Mouse (Mus musculus): ENCODE data around the gene Kcnh4. TPM values are rescaled to one million over a fixed set of nuclear protein-coding genes. Genes with fewer than 3 reads are reported as not detected.

The Kcnh4 gene
- polyA plus RNA-seq, 1 experiment from 2014 or later, result 0.15 TPM

DNA sequence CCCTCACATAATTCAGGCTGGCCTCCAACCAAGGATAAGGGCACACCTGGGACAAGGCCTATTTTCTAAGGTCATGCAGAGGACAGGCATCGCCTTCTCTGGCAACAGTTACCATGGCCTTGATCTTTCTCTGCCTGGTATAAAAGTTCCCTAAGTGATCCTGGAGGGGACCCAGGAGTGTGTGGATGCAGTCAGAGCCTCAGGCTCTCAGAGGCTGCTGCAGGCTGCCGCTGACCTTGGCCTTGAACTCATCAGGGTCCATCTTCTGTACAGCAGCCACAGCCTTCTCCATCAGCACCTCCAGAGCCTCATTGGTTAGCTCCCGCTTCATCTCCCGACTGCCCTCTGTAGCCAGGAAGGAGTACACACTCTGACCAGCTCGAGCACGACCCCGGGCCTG lies 61.8 kb downstream of the Kcnh4 start:
- H3K4me3 ChIP-seq (ENCODE audit: low read length), result no peak overlapping the region
- no peaks in the 10 kb centered on the region for H3K9me3 ChIP-seq (ENCODE audit: control insufficient read depth, low read length)
- peaks cover 13% of the 10 kb centered on the region for H3K4me1 ChIP-seq (ENCODE audit: control insufficient read depth, insufficient read depth, low read length)
- no peak for ATAC-seq
- no peaks in the 10 kb centered on the region for H3K36me3 ChIP-seq (ENCODE audit: control insufficient read depth, insufficient read depth, low read length)
- H3K27me3 ChIP-seq (replicated peaks; ENCODE audit: control insufficient read depth, insufficient read depth, low read length), result no peaks in the 10 kb centered on the region
- no peak overlapping the region for H3K4me2 ChIP-seq (ENCODE audit: low read depth, low read length)
- H3K9ac ChIP-seq (ENCODE audit: low read depth, low read length), result no peak overlapping the region
- no peak overlapping the region for H3K27ac ChIP-seq (ENCODE audit: low read length)
- WGBS, result 68% methylated on average over 7 of the region's 7 CpGs

DNA sequence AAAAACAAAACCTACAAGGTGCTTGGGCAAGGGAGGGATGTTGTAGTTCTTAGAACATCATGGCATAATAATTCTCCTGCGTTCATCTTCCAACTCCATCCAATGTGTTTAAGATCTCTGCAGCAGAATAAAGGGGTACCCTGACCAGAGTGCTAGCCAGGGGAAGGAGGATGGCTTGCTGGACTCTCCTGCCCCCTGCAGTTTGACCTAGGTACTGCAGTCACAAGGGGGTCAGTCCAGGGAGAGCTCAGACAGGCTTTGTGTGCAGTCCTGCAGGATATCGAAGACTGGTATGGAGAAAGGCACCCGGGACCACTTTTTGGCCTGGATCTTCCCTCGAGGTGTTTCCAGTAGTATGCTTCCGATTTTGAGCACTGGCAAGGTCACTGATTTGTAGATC lies 64.8 kb downstream of the Kcnh4 start:
- H3K4me2 ChIP-seq (ENCODE audit: low read depth, low read length), result no peak overlapping the region
- 39% methylated on average over 5 of the region's 5 CpGs for WGBS

DNA sequence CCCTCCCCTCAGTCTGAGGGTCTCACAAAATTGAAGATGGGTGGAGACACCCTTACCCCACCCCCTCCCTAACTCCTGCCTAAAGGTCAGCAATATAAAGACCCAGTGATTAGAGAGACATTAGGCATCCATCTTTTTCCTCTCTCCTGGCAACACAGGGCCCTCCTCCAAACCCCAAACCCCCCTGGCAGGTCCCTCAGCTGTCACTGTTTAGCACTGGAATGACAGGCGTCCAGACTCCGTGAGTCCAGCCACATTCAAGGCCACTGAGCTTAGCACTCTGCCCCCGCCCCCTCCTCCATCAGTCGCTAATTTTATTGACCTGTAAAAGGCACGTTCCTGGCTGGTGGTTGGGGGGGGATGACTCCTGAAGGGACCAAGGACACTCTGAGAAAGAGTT lies 66.6 kb downstream of the Kcnh4 start:
- peaks cover 9% of the 10 kb centered on the region; the same call in 1 of the 2 replicates for H3K4me1 ChIP-seq (ENCODE audit: control insufficient read depth, insufficient read depth, low read length)
- no peak overlapping the region for H3K9ac ChIP-seq (ENCODE audit: low read depth, low read length)
- no peak overlapping the region for H3K27ac ChIP-seq (ENCODE audit: low read length)
- no peak overlapping the region for H3K4me3 ChIP-seq (ENCODE audit: low read length)
- no peaks in the 10 kb centered on the region for H3K36me3 ChIP-seq (ENCODE audit: control insufficient read depth, insufficient read depth, low read length)
- no peak for ATAC-seq
- H3K9me3 ChIP-seq (ENCODE audit: control insufficient read depth, low read length), result no peaks in the 10 kb centered on the region
- no peaks in the 10 kb centered on the region; the same call in none of the 2 replicates for H3K27me3 ChIP-seq (replicated peaks; ENCODE audit: control insufficient read depth, insufficient read depth, low read length)
- 25% methylated on average over 5 of the region's 5 CpGs for WGBS
- H3K4me2 ChIP-seq (ENCODE audit: low read depth, low read length), result no peak overlapping the region

More for the DNA sequence above, 64.8 kb downstream of the Kcnh4 start:
- Histone ChIP-seq H3K36me3 (ENCODE audit: control insufficient read depth, insufficient read depth, low read length) (no peaks in the 10 kb centered on the region), H3K9me3 (ENCODE audit: control insufficient read depth, low read length) (no peaks in the 10 kb centered on the region), H3K27ac (ENCODE audit: low read length) (no peak overlapping the region), H3K27me3 (replicated peaks; ENCODE audit: control insufficient read depth, insufficient read depth, low read length) (no peaks in the 10 kb centered on the region; the same call in none of the 2 replicates), H3K4me1 (ENCODE audit: control insufficient read depth, insufficient read depth, low read length) (peaks cover 9% of the 10 kb centered on the region; the same call in 1 of the 2 replicates), H3K9ac (ENCODE audit: low read depth, low read length) (no peak overlapping the region), H3K4me3 (ENCODE audit: low read length) (no peak overlapping the region)
- 0 out of 2 replicates have a peak, but pooled peaks have one; percentile 21 for ATAC-seq

DNA sequence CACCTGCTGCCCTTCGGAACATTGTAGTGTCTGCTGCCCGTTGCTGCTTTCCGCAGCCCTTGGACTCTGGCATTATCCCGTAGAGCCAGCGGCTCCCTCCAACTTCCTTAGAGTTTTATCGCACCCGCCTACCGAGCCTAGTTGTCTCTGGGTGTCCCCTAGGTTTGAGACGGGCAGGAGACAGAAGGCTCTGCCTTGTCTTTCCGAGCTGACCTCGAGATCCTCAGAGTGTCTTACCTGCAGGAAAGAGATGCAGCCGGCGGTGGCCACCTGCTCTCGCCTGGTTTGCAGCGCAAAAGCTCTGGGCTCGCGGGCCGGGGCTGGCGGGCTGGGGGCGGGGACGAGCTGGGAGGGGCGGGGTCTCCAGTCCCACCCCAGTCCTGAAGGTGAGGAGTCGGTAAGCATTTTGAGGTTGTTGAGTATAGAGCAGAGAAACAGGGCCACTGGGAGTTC lies 67.6 kb downstream of the Kcnh4 start, which contains the start of gene Zfp385c:
TSS of gene Zfp385c (minus strand) at position 292 of the 453 bp plus-strand sequence.
- Histone ChIP-seq H3K27ac (ENCODE audit: low read length) (no peak within 1 kb of the TSS), H3K4me2 (ENCODE audit: low read depth, low read length) (peak within 1 kb of the TSS; percentile 64), H3K4me3 (ENCODE audit: low read length) (peak within 1 kb of the TSS; percentile 30), H3K9ac (ENCODE audit: low read depth, low read length) (peak within 1 kb of the TSS; percentile 45), H3K36me3 (ENCODE audit: control insufficient read depth, insufficient read depth, low read length) (no peaks in the 10 kb centered on the region), H3K9me3 (ENCODE audit: control insufficient read depth, low read length) (no peaks in the 10 kb centered on the region), H3K4me1 (ENCODE audit: control insufficient read depth, insufficient read depth, low read length) (peaks cover 9% of the 10 kb centered on the region; the same call in 1 of the 2 replicates), H3K27me3 (replicated peaks; ENCODE audit: control insufficient read depth, insufficient read depth, low read length) (no peaks in the 10 kb centered on the region; the same call in none of the 2 replicates)
- WGBS, result 2% methylated on average over 23 of the region's 23 CpGs
- peak; percentile 67 for ATAC-seq

DNA sequence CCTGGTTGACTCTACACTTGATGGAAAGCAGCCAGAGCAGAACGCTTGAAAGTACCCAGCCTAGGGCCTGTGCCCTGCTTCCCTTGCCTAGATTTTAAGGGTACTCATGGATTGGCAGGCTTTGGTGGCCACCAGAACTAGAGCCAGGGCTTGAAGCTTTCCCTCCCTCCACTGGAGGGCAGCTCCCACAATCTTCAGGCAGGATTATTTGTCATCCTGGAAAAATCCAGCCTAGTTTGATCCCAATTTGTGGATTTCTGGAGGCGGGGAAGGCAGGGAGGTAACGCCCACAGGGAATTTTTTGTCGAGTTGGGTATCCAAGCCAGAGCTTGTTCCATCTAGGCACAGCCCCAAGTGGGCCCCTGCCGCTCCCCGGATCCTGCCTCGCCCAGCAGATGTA lies 69.4 kb downstream of the Kcnh4 start:
- Histone ChIP-seq H3K9me3 (ENCODE audit: control insufficient read depth, low read length) (no peaks in the 10 kb centered on the region), H3K9ac (ENCODE audit: low read depth, low read length) (no peak overlapping the region), H3K27ac (ENCODE audit: low read length) (no peak overlapping the region), H3K4me2 (ENCODE audit: low read depth, low read length) (no peak overlapping the region), H3K36me3 (ENCODE audit: control insufficient read depth, insufficient read depth, low read length) (no peaks in the 10 kb centered on the region), H3K4me1 (ENCODE audit: control insufficient read depth, insufficient read depth, low read length) (peaks cover 9% of the 10 kb centered on the region; the same call in 1 of the 2 replicates), H3K4me3 (ENCODE audit: low read length) (no peak overlapping the region), H3K27me3 (replicated peaks; ENCODE audit: control insufficient read depth, insufficient read depth, low read length) (no peaks in the 10 kb centered on the region; the same call in none of the 2 replicates)
- ATAC-seq, result no peak
- whole genome bisulfite sequencing, result 67% methylated on average over 7 of the region's 7 CpGs

Other genes starting within 250 kb of the Kcnh4 start
- gene Acly, start 231.9 kb downstream of the Kcnh4 start, polyA plus RNA-seq (2015; fragmentation: Nextera tagmentation; extraction: Ambion mirVana), result 131 and 132 TPM in 2 replicates
- 0.24 and 0.45 TPM in 2 replicates for gene Ttc25, start 214.3 kb downstream of the Kcnh4 start, polyA plus RNA-seq (2015; fragmentation: Nextera tagmentation; extraction: Ambion mirVana)
- gene Cnp, start 185.0 kb downstream of the Kcnh4 start, polyA plus RNA-seq (2015; fragmentation: Nextera tagmentation; extraction: Ambion mirVana), result 27.7 and 28.4 TPM in 2 replicates
- 80.8 and 83.6 TPM in 2 replicates for gene Nkiras2, start 140.7 kb downstream of the Kcnh4 start, polyA plus RNA-seq (2015; fragmentation: Nextera tagmentation; extraction: Ambion mirVana)
- gene Dnajc7, start 139.8 kb downstream of the Kcnh4 start, polyA plus RNA-seq (2015; fragmentation: Nextera tagmentation; extraction: Ambion mirVana), result 171 and 184 TPM in 2 replicates
- 0.20 and 0.31 TPM in 2 replicates for gene Zfp385c, start 67.5 kb downstream of the Kcnh4 start, polyA plus RNA-seq (2015; fragmentation: Nextera tagmentation; extraction: Ambion mirVana)
- 3.4 TPM in 2 replicates for gene Dhx58, start 55.7 kb downstream of the Kcnh4 start, polyA plus RNA-seq (2015; fragmentation: Nextera tagmentation; extraction: Ambion mirVana)
- 38.7 and 40.7 TPM in 2 replicates for gene Kat2a, start 47.5 kb downstream of the Kcnh4 start, polyA plus RNA-seq (2015; fragmentation: Nextera tagmentation; extraction: Ambion mirVana)
- gene Hspb9, start 46.1 kb downstream of the Kcnh4 start, polyA plus RNA-seq (2015; fragmentation: Nextera tagmentation; extraction: Ambion mirVana), result 0.29 TPM in 1 of 2 replicates, not detected in the other
- gene Rab5c, start 21.7 kb downstream of the Kcnh4 start, polyA plus RNA-seq (2015; fragmentation: Nextera tagmentation; extraction: Ambion mirVana), result 41.1 and 41.6 TPM in 2 replicates
- not detected in 2 replicates for gene Hcrt, start 3.0 kb upstream of the Kcnh4 start, polyA plus RNA-seq (2015; fragmentation: Nextera tagmentation; extraction: Ambion mirVana)
- 6.5 and 6.7 TPM in 2 replicates for gene Ghdc, start 11.0 kb upstream of the Kcnh4 start, polyA plus RNA-seq (2015; fragmentation: Nextera tagmentation; extraction: Ambion mirVana)
- gene Stat5b, start 90.8 kb upstream of the Kcnh4 start, polyA plus RNA-seq (2015; fragmentation: Nextera tagmentation; extraction: Ambion mirVana), result 20.5 and 22.8 TPM in 2 replicates
- 5.8 and 6.2 TPM in 2 replicates for gene Stat5a, start 99.4 kb upstream of the Kcnh4 start, polyA plus RNA-seq (2015; fragmentation: Nextera tagmentation; extraction: Ambion mirVana)
- 48.9 and 53.2 TPM in 2 replicates for gene Stat3, start 179.6 kb upstream of the Kcnh4 start, polyA plus RNA-seq (2015; fragmentation: Nextera tagmentation; extraction: Ambion mirVana)
- 214 and 221 TPM in 2 replicates for gene Cavin1, start 210.9 kb upstream of the Kcnh4 start, polyA plus RNA-seq (2015; fragmentation: Nextera tagmentation; extraction: Ambion mirVana)
- gene Atp6v0a1, start 249.5 kb upstream of the Kcnh4 start, polyA plus RNA-seq (2015; fragmentation: Nextera tagmentation; extraction: Ambion mirVana), result 38.8 and 43.3 TPM in 2 replicates

All from intestine, embryonic 16.5 days (tissue).